Mouse (Mus musculus) testis, adult 2 months (tissue): Measurements from ENCODE around the gene Samd13.

Experiments used
- CTCF ChIP-seq: fragments of 200-500 bp; IDR thresholded peaks from 2 replicates; pipeline ENCODE4 v1.5.1; 2012; ENCODE audit warnings: low read depth, mild to moderate bottlenecking, inconsistent platforms, low read length, moderate library complexity; ENCODE audit not compliant: control insufficient read depth, insufficient read depth, insufficient replicate concordance
- POLR2A ChIP-seq: fragments of 200-500 bp; IDR thresholded peaks from 2 replicates; pipeline ENCODE4 v1.6.1; 2012; ENCODE audit warnings: low read depth, mild to moderate bottlenecking, inconsistent platforms, low read length, moderate library complexity; ENCODE audit not compliant: control insufficient read depth

DNA sequence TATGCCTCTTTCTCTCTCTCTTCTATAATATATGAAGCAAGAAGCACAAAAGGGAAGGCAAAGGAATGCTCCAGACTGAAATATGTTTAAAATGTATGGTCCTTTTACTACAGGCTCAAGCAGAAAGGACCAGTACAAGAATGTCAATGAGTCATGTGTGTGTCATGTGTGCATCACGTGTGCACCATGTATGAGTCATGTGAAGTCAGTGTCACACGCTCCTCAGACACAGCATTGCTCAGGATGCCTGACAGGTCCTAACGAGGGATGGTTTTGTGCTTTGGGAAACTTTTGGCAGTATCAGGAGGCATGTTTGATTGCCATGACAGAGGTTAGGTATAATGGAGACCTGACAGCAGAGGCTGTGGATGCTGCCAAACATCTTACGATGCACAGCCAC, 9.2 kb downstream of the Samd13 start:
- TF ChIP-seq CTCF (no peak), POLR2A (no peak)
